Mouse (Mus musculus) midbrain, embryonic 12.5 days (tissue): ENCODE measurements around the gene Gm10600. TPM values are rescaled to one million over a fixed set of nuclear protein-coding genes. Genes with fewer than 3 reads are reported as not detected.
"Not testable (repeated sequence)": the region's sequence is repeated elsewhere in the genome, so short reads cannot be mapped to it uniquely, and the experiment has no call there.

Experiments
- ATAC-seq: fragments of 200-750 bp; cut with Nextera tagmentation; 2 replicates; pipeline ENCODE4 v1.8.0; 2017; ENCODE audit warnings: low read depth, moderate TSS enrichment, moderate library complexity; ENCODE audit not compliant: low FRiP score
- H3K27ac ChIP-seq: fragments of 300-500 bp; sonication (generic); replicated peaks from 2 replicates; pipeline ENCODE4 v1.5.1; 2016; ENCODE audit warnings: mild to moderate bottlenecking
- H3K27me3 ChIP-seq: fragments of 300-500 bp; sonication (generic); 2 replicates; pipeline ENCODE4 v1.6.1; 2016; ENCODE audit warnings: mild to moderate bottlenecking
- H3K36me3 ChIP-seq: fragments of 300-500 bp; sonication (generic); 2 replicates; pipeline ENCODE4 v1.6.1; 2016
- H3K4me1 ChIP-seq: fragments of 300-500 bp; sonication (generic); 2 replicates; pipeline ENCODE4 v1.6.1; 2016
- H3K4me2 ChIP-seq: fragments of 300-500 bp; sonication (generic); replicated peaks from 2 replicates; pipeline ENCODE4 v1.6.1; 2016; ENCODE audit warnings: mild to moderate bottlenecking, moderate library complexity
- H3K4me3 ChIP-seq: fragments of 300-500 bp; sonication (generic); 2 replicates; pipeline ENCODE4 v1.5.1; 2016; ENCODE audit warnings: mild to moderate bottlenecking
- H3K9ac ChIP-seq: fragments of 300-500 bp; sonication (generic); replicated peaks from 2 replicates; pipeline ENCODE4 v1.6.1; 2016; ENCODE audit warnings: mild to moderate bottlenecking, moderate library complexity
- H3K9me3 ChIP-seq: fragments of 300-500 bp; sonication (generic); 2 replicates; pipeline ENCODE4 v1.6.1; 2016; ENCODE audit warnings: mild to moderate bottlenecking
- WGBS: fragments of 180-500 bp; shearing (Covaris S2); methylation state at CpG from one replicate; pipeline ENCODE4 v1.1.7; 2016; 5-methylcytosine and 5-hydroxymethylcytosine counted together
- polyA plus RNA-seq: library from polyadenylated mRNA; unstranded; fragments of >200 nt; fragmentation: Nextera tagmentation; extraction: Ambion mirVana; gene quantifications from 2 replicates; pipeline ENCODE4 v1.2.1, GENCODE M21; 2016

The Gm10600 gene
- not detected in 2 replicates for polyA plus RNA-seq

DNA sequence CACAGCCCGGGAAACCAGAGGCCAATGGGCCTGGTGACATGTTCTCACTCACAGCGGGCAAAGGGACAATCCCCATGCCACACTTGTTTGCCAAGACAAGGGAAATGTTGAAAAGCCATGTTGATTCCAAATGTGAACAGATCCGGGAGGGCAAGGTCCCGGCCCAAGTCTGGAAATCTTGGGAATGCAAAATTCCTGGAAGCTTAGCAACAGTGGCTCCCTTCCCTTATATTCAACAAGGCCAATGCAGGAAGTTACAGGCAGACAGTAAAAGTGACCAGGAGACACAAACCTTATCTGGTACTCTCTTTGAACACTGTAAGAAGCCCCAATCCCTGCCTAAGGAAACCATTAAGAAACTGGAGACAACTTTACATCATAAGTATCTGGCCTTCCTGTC, at the start of gene Gm10600:
Gene Gm10600, plus strand, starts transcription at position 301 of the 400 bp plus-strand sequence.
- not testable (repeated sequence) for ATAC-seq

GRCm38 (mm10) chr4:42255467-42255866, 15.0 kb downstream of the Gm10600 start, which contains the start of gene Ccl21b:
TSS of gene Ccl21b (plus strand) at chr4:42255767.
- H3K4me2 ChIP-seq, H3K4me1 ChIP-seq, H3K27me3 ChIP-seq, H3K27ac ChIP-seq, ATAC-seq, H3K9me3 ChIP-seq, H3K9ac ChIP-seq, H3K4me3 ChIP-seq, H3K36me3 ChIP-seq: not testable (repeated sequence)
- WGBS = no CpG with 5 or more reads among the region's 5 CpGs

More for the DNA sequence above, at the start of gene Gm10600:
- WGBS = no CpG with 5 or more reads among the region's 4 CpGs
- not testable (repeated sequence) for H3K36me3 ChIP-seq, H3K27me3 ChIP-seq, H3K27ac ChIP-seq, H3K4me2 ChIP-seq, H3K4me1 ChIP-seq, H3K4me3 ChIP-seq, H3K9ac ChIP-seq, H3K9me3 ChIP-seq

Other genes with a start within 250 kb of the Gm10600 start
- 0.16 and 0.55 TPM in 2 replicates for gene Gm21093, start 205.9 kb upstream of the Gm10600 start, polyA plus RNA-seq
- not detected in 2 replicates for gene Gm3893, start 149.4 kb upstream of the Gm10600 start, polyA plus RNA-seq
- not detected in 2 replicates for gene Gm13304, start 125.8 kb upstream of the Gm10600 start, polyA plus RNA-seq
- gene Gm13306, start 87.2 kb upstream of the Gm10600 start, polyA plus RNA-seq = not detected in 2 replicates
- gene Gm13305, start 72.0 kb upstream of the Gm10600 start, polyA plus RNA-seq = 0.54 TPM in 1 of 2 replicates, not detected in the other
- gene Ccl21b, start 15.1 kb downstream of the Gm10600 start, polyA plus RNA-seq = not detected in 2 replicates
- not detected in 2 replicates for gene Gm21953, start 53.6 kb downstream of the Gm10600 start, polyA plus RNA-seq
- not detected in 2 replicates for gene Fam205a3, start 77.7 kb downstream of the Gm10600 start, polyA plus RNA-seq
- gene Gm21586, start 198.7 kb downstream of the Gm10600 start, polyA plus RNA-seq = not detected in 2 replicates
- gene Gm2163, start 226.1 kb downstream of the Gm10600 start, polyA plus RNA-seq = 0.10 TPM in 1 of 2 replicates, not detected in the other